Mouse (Mus musculus) C2C12 (cell line): ENCODE results near the gene Evx1. TPM values are rescaled to one million over a fixed set of nuclear protein-coding genes. Genes with fewer than 3 reads are reported as not detected.

Experiments used
- H3K27me3 ChIP-seq: one replicate; pipeline ENCODE4 v1.6.1; 2011; ENCODE audit not compliant: control insufficient read depth, insufficient read depth, insufficient read length
- H3K36me3 ChIP-seq: one replicate; pipeline ENCODE4 v1.6.1; 2011; ENCODE audit not compliant: control insufficient read depth, insufficient read depth
- H3K4me3 ChIP-seq: one replicate; pipeline ENCODE4 v1.5.1; 2011; ENCODE audit warnings: mild to moderate bottlenecking, control low read depth; ENCODE audit not compliant: poor library complexity, insufficient read depth, severe bottlenecking
- H3K79me2 ChIP-seq: one replicate; pipeline ENCODE4 v1.6.1; 2011; ENCODE audit not compliant: control insufficient read depth, insufficient read depth
- H3K79me3 ChIP-seq: one replicate; pipeline ENCODE4 v1.6.1; 2011; ENCODE audit warnings: low read depth, control low read depth
- H3ac ChIP-seq: one replicate; pipeline ENCODE3; 2011; ENCODE audit warnings: low read depth; ENCODE audit not compliant: control insufficient read depth, insufficient read length
- CEBPB ChIP-seq: IDR thresholded peaks from one replicate; pipeline ENCODE4 v1.6.1; 2011; ENCODE audit warnings: low read depth, mild to moderate bottlenecking, control low read depth, moderate library complexity
- CTCF ChIP-seq: IDR thresholded peaks from one replicate; pipeline ENCODE4 v1.5.1; 2011; ENCODE audit not compliant: control insufficient read depth, insufficient read depth, insufficient read length
- FOSL1 ChIP-seq: IDR thresholded peaks from one replicate; pipeline ENCODE4 v1.8.0; 2011; ENCODE audit warnings: mild to moderate bottlenecking, low read length; ENCODE audit not compliant: poor library complexity, insufficient read depth, severe bottlenecking
- MAX ChIP-seq: IDR thresholded peaks from one replicate; pipeline ENCODE4 v1.6.1; 2011; ENCODE audit warnings: mild to moderate bottlenecking, control low read depth
- MYOD1 ChIP-seq: IDR thresholded peaks from one replicate; pipeline ENCODE4 v1.6.1; 2011; ENCODE audit warnings: low read depth; ENCODE audit not compliant: control insufficient read depth, insufficient read length
- MYOG ChIP-seq: IDR thresholded peaks from one replicate; pipeline ENCODE4 v1.6.1; 2011; ENCODE audit not compliant: control insufficient read depth, insufficient read length; ENCODE audit errors: extremely low read depth
- USF1 ChIP-seq: IDR thresholded peaks from one replicate; pipeline ENCODE4 v1.6.1; 2011; ENCODE audit warnings: low read depth, mild to moderate bottlenecking, control low read depth, moderate library complexity
- polyA plus RNA-seq: library from polyadenylated mRNA; unstranded; fragments of >200 nt; fragmentation: generic; extraction: Trizol; gene quantifications from one replicate; pipeline ENCODE4 v1.2.1, GENCODE M21; 2012; ENCODE audit warnings: missing spikeins

Evx1 gene
- polyA plus RNA-seq, 1 experiment = not detected

DNA sequence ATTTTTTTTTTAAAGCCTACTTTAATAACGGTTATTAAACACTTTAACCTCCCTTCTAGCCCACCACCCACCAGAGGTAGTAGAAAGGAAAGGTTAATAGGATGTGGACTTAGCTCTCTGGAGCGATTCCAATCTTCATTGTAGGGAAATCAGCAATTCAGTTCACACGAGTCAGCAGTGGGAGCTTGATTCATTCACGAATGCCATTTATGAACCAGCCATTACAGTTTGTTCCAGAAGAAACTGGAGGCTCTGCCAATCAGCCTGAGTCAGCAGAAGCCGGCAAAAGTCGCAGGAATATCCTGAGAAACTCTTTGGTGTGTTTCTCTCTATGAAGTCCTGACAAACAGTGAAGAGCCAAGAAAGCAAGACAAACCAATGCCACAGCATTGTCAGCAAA is 18.7 kb upstream of the Evx1 start:
- TF ChIP-seq USF1 = no peak
- no peak for TF ChIP-seq MYOG
- no peak for TF ChIP-seq CEBPB
- TF ChIP-seq CTCF = no peak
- no peak for TF ChIP-seq FOSL1
- no peak for TF ChIP-seq MAX
- TF ChIP-seq MYOD1 = no peak
- Histone ChIP-seq H3K79me3 (no peaks in the 10 kb centered on the region), H3K79me2 (no peaks in the 10 kb centered on the region)

GRCm38 (mm10) chr6:52298511-52298910 is 14.8 kb upstream of the Evx1 start:
- no peaks in the 10 kb centered on the region for H3K36me3 ChIP-seq
- H3ac ChIP-seq = no peak overlapping the region
- H3K4me3 ChIP-seq = no peak overlapping the region
- no peaks in the 10 kb centered on the region for H3K79me2 ChIP-seq
- TF ChIP-seq MAX (no peak), FOSL1 (no peak), USF1 (no peak), MYOG (no peak), CEBPB (no peak), MYOD1 (no peak), CTCF (no peak)
- H3K79me3 ChIP-seq = no peaks in the 10 kb centered on the region
- H3K27me3 ChIP-seq = no peaks in the 10 kb centered on the region

More for the DNA sequence above, 18.7 kb upstream of the Evx1 start:
- H3K27me3 ChIP-seq = no peaks in the 10 kb centered on the region
- H3K4me3 ChIP-seq = no peak overlapping the region
- H3ac ChIP-seq = no peak overlapping the region
- H3K36me3 ChIP-seq = no peaks in the 10 kb centered on the region

DNA sequence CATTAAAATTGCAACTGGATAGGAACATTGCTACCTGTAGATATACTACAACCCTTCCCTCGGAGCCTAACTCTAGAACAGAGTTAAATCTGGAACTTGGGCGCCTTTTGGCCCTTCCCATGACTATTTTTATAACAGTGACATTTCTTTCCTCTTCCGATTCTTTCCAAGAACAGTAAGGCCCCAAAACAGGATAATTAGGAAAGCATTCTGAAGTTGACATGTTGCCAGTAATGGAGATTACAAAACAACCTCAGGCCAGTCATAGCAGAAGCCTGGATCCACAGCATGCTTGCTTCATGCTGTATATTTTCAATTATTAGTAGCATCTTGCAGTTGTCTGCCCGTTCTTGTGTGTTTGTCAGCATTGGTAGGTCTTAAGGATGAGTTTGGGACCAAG is 12.5 kb upstream of the Evx1 start:
- no peak overlapping the region for H3K4me3 ChIP-seq
- H3K27me3 ChIP-seq = no peaks in the 10 kb centered on the region
- H3K79me3 ChIP-seq = no peaks in the 10 kb centered on the region
- TF ChIP-seq MAX = no peak
- TF ChIP-seq MYOG = no peak
- TF ChIP-seq FOSL1 = no peak
- no peak for TF ChIP-seq USF1
- no peak for TF ChIP-seq MYOD1
- no peak for TF ChIP-seq CTCF
- TF ChIP-seq CEBPB = no peak
- no peaks in the 10 kb centered on the region for H3K36me3 ChIP-seq
- H3K79me2 ChIP-seq = no peaks in the 10 kb centered on the region
- H3ac ChIP-seq = no peak overlapping the region

DNA sequence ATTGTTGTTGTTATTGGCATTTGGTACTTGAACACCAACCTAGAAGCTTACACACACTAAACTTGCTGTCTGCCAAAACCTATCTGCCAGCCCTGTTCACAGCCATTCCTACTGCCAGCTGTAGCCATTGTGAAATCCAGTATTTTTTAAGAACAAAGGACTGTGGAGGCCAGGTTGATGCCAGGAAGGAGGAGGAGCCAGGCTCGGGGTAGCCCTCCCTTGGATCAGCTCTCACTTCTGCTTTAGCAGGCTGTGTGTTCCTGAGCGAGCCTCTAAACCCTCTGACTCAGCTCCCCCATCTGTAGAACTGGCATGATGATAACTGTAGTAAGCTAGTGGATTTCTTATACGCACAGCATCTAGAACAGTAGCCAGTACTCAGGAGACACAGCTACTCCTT is 9.9 kb upstream of the Evx1 start:
- Histone ChIP-seq H3K4me3 (no peak overlapping the region), H3K79me2 (no peaks in the 10 kb centered on the region), H3K36me3 (no peaks in the 10 kb centered on the region), H3K79me3 (no peaks in the 10 kb centered on the region), H3K27me3 (no peaks in the 10 kb centered on the region), H3ac (no peak overlapping the region)
- TF ChIP-seq USF1 = no peak

DNA sequence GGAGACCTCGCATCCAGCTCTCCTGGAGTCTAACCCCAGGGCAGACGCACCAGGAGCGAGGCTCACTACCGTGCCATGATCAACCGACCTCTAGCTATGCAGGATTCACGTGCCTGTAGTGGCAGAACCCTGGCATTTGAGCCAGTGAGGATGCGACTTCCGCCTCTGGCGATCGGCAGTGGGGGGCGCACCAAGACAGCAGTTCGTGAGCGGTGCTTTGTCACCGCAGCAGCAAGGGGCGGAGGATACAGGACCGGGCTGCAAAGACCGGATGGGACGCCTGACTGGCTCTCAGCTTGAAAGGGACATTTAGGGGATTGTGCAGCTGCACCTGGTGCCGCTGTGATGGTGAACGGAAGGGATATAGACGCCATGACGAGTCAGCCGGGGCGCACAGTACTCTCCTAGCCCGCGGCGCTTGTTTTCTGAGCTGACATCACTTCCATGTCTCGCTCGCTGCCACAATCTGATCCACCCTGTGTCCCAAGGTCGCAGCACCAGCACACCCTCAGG is 7.4 kb upstream of the Evx1 start:
- Histone ChIP-seq H3K27me3 (peaks cover 16% of the 10 kb centered on the region), H3K79me2 (no peaks in the 10 kb centered on the region), H3ac (no peak overlapping the region), H3K4me3 (no peak overlapping the region), H3K79me3 (no peaks in the 10 kb centered on the region), H3K36me3 (no peaks in the 10 kb centered on the region)
- TF ChIP-seq MYOD1 (no peak), CTCF (peak; percentile 84)

DNA sequence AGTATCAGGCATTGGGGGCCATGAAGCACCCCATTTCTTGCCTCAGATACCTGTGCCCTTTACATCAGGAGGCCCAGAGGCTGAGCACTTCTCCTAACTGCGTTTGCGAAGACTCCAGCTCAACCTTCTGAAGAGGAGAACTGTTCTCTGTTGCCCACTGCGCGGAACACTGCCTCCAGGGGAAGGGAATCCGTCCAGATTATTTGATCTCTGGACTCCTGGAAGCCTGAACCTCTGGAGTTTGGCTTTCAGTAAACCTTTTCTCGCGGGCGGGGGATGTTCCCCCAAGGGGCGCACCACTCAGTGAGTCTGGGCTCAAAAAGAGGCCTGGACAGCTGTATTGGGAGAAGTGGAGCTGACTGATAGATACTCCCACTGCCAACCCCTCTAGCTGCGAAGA is 3.5 kb upstream of the Evx1 start:
- H3K36me3 ChIP-seq = no peaks in the 10 kb centered on the region
- H3K27me3 ChIP-seq = peaks cover 47% of the 10 kb centered on the region
- H3K79me2 ChIP-seq = no peaks in the 10 kb centered on the region
- no peaks in the 10 kb centered on the region for H3K79me3 ChIP-seq
- no peak overlapping the region for H3K4me3 ChIP-seq
- H3ac ChIP-seq = no peak overlapping the region
- no peak for TF ChIP-seq FOSL1
- no peak for TF ChIP-seq USF1
- TF ChIP-seq CTCF = no peak
- no peak for TF ChIP-seq CEBPB
- TF ChIP-seq MYOG = no peak
- no peak for TF ChIP-seq MYOD1
- TF ChIP-seq MAX = no peak

- TF ChIP-seq FOSL1 = no peak
- TF ChIP-seq CEBPB = no peak
- TF ChIP-seq MAX = no peak
- no peak for TF ChIP-seq CTCF
- no peak for TF ChIP-seq MYOD1
- no peak for TF ChIP-seq USF1
- no peak for TF ChIP-seq MYOG
- Histone ChIP-seq H3K4me3 (no peak overlapping the region), H3ac (no peak overlapping the region), H3K36me3 (no peaks in the 10 kb centered on the region), H3K27me3 (peaks cover 53% of the 10 kb centered on the region), H3K79me3 (no peaks in the 10 kb centered on the region), H3K79me2 (no peaks in the 10 kb centered on the region)
Observed at GRCm38 (mm10) chr6:52310366-52310765, 2.9 kb upstream of the Evx1 start.
